Mouse (Mus musculus) liver, embryonic 14.5 days (tissue): ENCODE data around the gene Mxra7. TPM values are rescaled to one million over a fixed set of nuclear protein-coding genes. Genes with fewer than 3 reads are reported as not detected.

Experiments used
- ATAC-seq: fragments of 200-750 bp; cut with Nextera tagmentation; 2 replicates; pipeline ENCODE4 v1.8.0; 2017; ENCODE audit warnings: moderate number of reproducible peaks, mild to moderate bottlenecking, moderate library complexity; ENCODE audit not compliant: insufficient read depth
- DNase-seq, 3 experiments: peaks; one replicate each; pipeline ENCODE4 v3.0.0-alpha.2; 2012 to 2013; ENCODE audit warnings: low read depth in 3 of 3, low spot score in 3 of 3
- H3K27ac ChIP-seq: fragments of 300-500 bp; sonication (generic); 2 replicates; pipeline ENCODE4 v1.5.1; 2014; ENCODE audit warnings: moderate library complexity, mild to moderate bottlenecking, control low read depth, inconsistent platforms
- H3K27me3 ChIP-seq: fragments of 300-500 bp; sonication (generic); 2 replicates; pipeline ENCODE4 v1.6.1; 2014; ENCODE audit warnings: mild to moderate bottlenecking, low read length, moderate library complexity; ENCODE audit not compliant: control insufficient read depth, insufficient read depth
- H3K36me3 ChIP-seq: fragments of 300-500 bp; sonication (generic); replicated peaks from 2 replicates; pipeline ENCODE4 v1.6.1; 2014; ENCODE audit warnings: low read depth; ENCODE audit not compliant: control insufficient read depth, insufficient read depth
- H3K4me1 ChIP-seq, 2 experiments: fragments of 200-500 bp in 1 of 2; fragments of 300-500 bp in 1 of 2; sonication (generic) in 1 of 2; replicated peaks; 2 replicates each; pipeline ENCODE4 v1.6.1; 2012 to 2014; ENCODE audit warnings: antibody characterized with exemption in 1 of 2, inconsistent platforms in 1 of 2, low read length in 1 of 2; ENCODE audit not compliant: control insufficient read depth in 2 of 2, insufficient read depth in 2 of 2
- H3K4me2 ChIP-seq: fragments of 300-500 bp; sonication (generic); 2 replicates; pipeline ENCODE4 v1.6.1; 2014; ENCODE audit warnings: low read depth, mild to moderate bottlenecking, control low read depth, moderate library complexity
- H3K4me3 ChIP-seq, 2 experiments: fragments of 200-500 bp in 1 of 2; fragments of 300-500 bp in 1 of 2; sonication (generic) in 1 of 2; 2 replicates each; pipeline ENCODE4 v1.5.1; 2012 to 2014; ENCODE audit warnings: low read depth in 2 of 2, low read length in 2 of 2, mild to moderate bottlenecking in 2 of 2, control low read depth in 1 of 2, inconsistent platforms in 1 of 2, moderate library complexity in 1 of 2; ENCODE audit not compliant: insufficient read depth in 1 of 2
- H3K9ac ChIP-seq: fragments of 300-500 bp; sonication (generic); replicated peaks from 2 replicates; pipeline ENCODE4 v1.6.1; 2014; ENCODE audit warnings: mild to moderate bottlenecking, control low read depth, moderate library complexity
- H3K9me3 ChIP-seq: fragments of 300-500 bp; sonication (generic); 2 replicates; pipeline ENCODE4 v1.6.1; 2016; ENCODE audit warnings: low read length, mixed read lengths; ENCODE audit not compliant: control insufficient read depth
- CTCF ChIP-seq: IDR thresholded peaks from 2 replicates; pipeline ENCODE4 v1.5.1; 2016; ENCODE audit warnings: antibody characterized with exemption, low read depth, control low read depth
- EP300 ChIP-seq: IDR thresholded peaks from 2 replicates; pipeline ENCODE4 v1.6.1; 2016; ENCODE audit warnings: antibody characterized with exemption, low read depth
- WGBS: fragments of 180-500 bp; shearing (Covaris S2); extraction: QIAGEN DNeasy Blood & Tissue Kit; methylation state at CpG from one replicate; pipeline ENCODE4 v1.1.7; 2014; ENCODE audit not compliant: insufficient replicate concordance; 5-methylcytosine and 5-hydroxymethylcytosine counted together
- polyA plus RNA-seq, 2 experiments: library from polyadenylated mRNA; depleted of rRNA in 1 of 2; stranded (reverse) in 1 of 2; unstranded in 1 of 2; fragments of >200 nt; fragmentation: Nextera tagmentation in 1 of 2; extraction: Ambion mirVana in 1 of 2; gene quantifications; 2 replicates each; pipeline versions ENCODE4 v1.2.1 to v1.2.3; 2012 to 2014

Mxra7 gene
- polyA plus RNA-seq, 2 experiments, result 1.1 to 1.3 TPM

- Histone ChIP-seq H3K9me3 (no peaks in the 10 kb centered on the region), H3K27me3 (no peaks in the 10 kb centered on the region), H3K4me1 (no peaks in the 10 kb centered on the region), H3K9ac (no peak overlapping the region), H3K4me3 (no peak overlapping the region), H3K36me3 (no peaks in the 10 kb centered on the region), H3K4me2 (no peak overlapping the region), H3K27ac (no peak overlapping the region)
- WGBS, result 59% methylated on average over 4 of the region's 4 CpGs
- DNase-seq, result no peak
- ATAC-seq, result no peak
- no peak for TF ChIP-seq EP300
Measured at GRCm38 (mm10) chr11:116755191-116755590, 72.7 kb downstream of the Mxra7 start.

- WGBS, result 46% methylated on average over 5 of the region's 5 CpGs
- H3K4me2 ChIP-seq, result no peak overlapping the region
- no peak overlapping the region for H3K9ac ChIP-seq
- no peak overlapping the region for H3K27ac ChIP-seq
- no peaks in the 10 kb centered on the region for H3K9me3 ChIP-seq
- H3K36me3 ChIP-seq, result no peaks in the 10 kb centered on the region
- DNase-seq (no peak), ATAC-seq (no peak)
- H3K4me1 ChIP-seq, result no peaks in the 10 kb centered on the region
- H3K4me3 ChIP-seq, result no peak overlapping the region
- no peaks in the 10 kb centered on the region for H3K27me3 ChIP-seq
- TF ChIP-seq EP300 (no peak), CTCF (no peak)
Measured at GRCm38 (mm10) chr11:116753674-116754470, 74.0 kb downstream of the Mxra7 start.

Other genes with a start within 250 kb of the Mxra7 start
- gene Ube2o, start 246.6 kb downstream of the Mxra7 start, polyA plus RNA-seq (2012; rRNA removed), result 33.8 and 34.0 TPM in 2 replicates
- 25.9 and 32.3 TPM in 2 replicates for gene Ube2o, start 246.6 kb downstream of the Mxra7 start, polyA plus RNA-seq (2014; fragmentation: Nextera tagmentation; extraction: Ambion mirVana)
- gene Aanat, start 241.6 kb downstream of the Mxra7 start, polyA plus RNA-seq (2012; rRNA removed), result not detected in 2 replicates
- not detected in 2 replicates for gene Aanat, start 241.6 kb downstream of the Mxra7 start, polyA plus RNA-seq (2014; fragmentation: Nextera tagmentation; extraction: Ambion mirVana)
- gene Rhbdf2, start 201.0 kb downstream of the Mxra7 start, polyA plus RNA-seq (2012; rRNA removed), result 8.3 and 11.1 TPM in 2 replicates
- gene Rhbdf2, start 201.0 kb downstream of the Mxra7 start, polyA plus RNA-seq (2014; fragmentation: Nextera tagmentation; extraction: Ambion mirVana), result 3.8 and 5.2 TPM in 2 replicates
- 0.11 and 0.14 TPM in 2 replicates for gene Prcd, start 174.5 kb downstream of the Mxra7 start, polyA plus RNA-seq (2012; rRNA removed)
- 0.19 and 0.20 TPM in 2 replicates for gene Prcd, start 174.5 kb downstream of the Mxra7 start, polyA plus RNA-seq (2014; fragmentation: Nextera tagmentation; extraction: Ambion mirVana)
- 0.41 and 0.64 TPM in 2 replicates for gene Cygb, start 173.7 kb downstream of the Mxra7 start, polyA plus RNA-seq (2012; rRNA removed)
- 0.44 and 0.81 TPM in 2 replicates for gene Cygb, start 173.7 kb downstream of the Mxra7 start, polyA plus RNA-seq (2014; fragmentation: Nextera tagmentation; extraction: Ambion mirVana)
- gene St6galnac1, start 52.5 kb downstream of the Mxra7 start, polyA plus RNA-seq (2012; rRNA removed), result not detected in 2 replicates
- not detected in 2 replicates for gene St6galnac1, start 52.5 kb downstream of the Mxra7 start, polyA plus RNA-seq (2014; fragmentation: Nextera tagmentation; extraction: Ambion mirVana)
- 12.9 and 17.5 TPM in 2 replicates for gene Mettl23, start 15.2 kb upstream of the Mxra7 start, polyA plus RNA-seq (2012; rRNA removed)
- gene Mettl23, start 15.2 kb upstream of the Mxra7 start, polyA plus RNA-seq (2014; fragmentation: Nextera tagmentation; extraction: Ambion mirVana), result 37.1 and 41.0 TPM in 2 replicates
- 10.7 and 14.8 TPM in 2 replicates for gene Jmjd6, start 15.4 kb upstream of the Mxra7 start, polyA plus RNA-seq (2012; rRNA removed)
- gene Jmjd6, start 15.4 kb upstream of the Mxra7 start, polyA plus RNA-seq (2014; fragmentation: Nextera tagmentation; extraction: Ambion mirVana), result 22.4 and 24.7 TPM in 2 replicates
- gene Mfsd11, start 24.4 kb upstream of the Mxra7 start, polyA plus RNA-seq (2012; rRNA removed), result 5.3 and 5.6 TPM in 2 replicates
- gene Mfsd11, start 24.4 kb upstream of the Mxra7 start, polyA plus RNA-seq (2014; fragmentation: Nextera tagmentation; extraction: Ambion mirVana), result 7.4 and 10.2 TPM in 2 replicates
- 231 and 334 TPM in 2 replicates for gene Srsf2, start 25.0 kb upstream of the Mxra7 start, polyA plus RNA-seq (2012; rRNA removed)
- gene Srsf2, start 25.0 kb upstream of the Mxra7 start, polyA plus RNA-seq (2014; fragmentation: Nextera tagmentation; extraction: Ambion mirVana), result 426 and 459 TPM in 2 replicates
- gene Mgat5b, start 90.8 kb upstream of the Mxra7 start, polyA plus RNA-seq (2012; rRNA removed), result 0.16 TPM in 1 of 2 replicates, not detected in the other
- gene Mgat5b, start 90.8 kb upstream of the Mxra7 start, polyA plus RNA-seq (2014; fragmentation: Nextera tagmentation; extraction: Ambion mirVana), result not detected in 2 replicates